Mouse (Mus musculus): ENCODE data around the gene Mad1l1.
"Not testable (repeated sequence)": the region's sequence is repeated elsewhere in the genome, so short reads cannot be mapped to it uniquely, and the experiment has no call there.

Gene Mad1l1

GRCm38 (mm10) chr5:140009083-140009655 lies 312.2 kb downstream of the Mad1l1 start:
- no peak for DNase-seq (ENCODE audit: low spot score in 2 of 2)

- no peak for DNase-seq (ENCODE audit: low spot score in 2 of 2)
Measured at GRCm38 (mm10) chr5:140008523-140008806, 312.9 kb downstream of the Mad1l1 start.

GRCm38 (mm10) chr5:140007656-140008522 lies 313.5 kb downstream of the Mad1l1 start:
- no peak for DNase-seq (ENCODE audit: low spot score in 2 of 2)

GRCm38 (mm10) chr5:140006861-140007260 lies 314.5 kb downstream of the Mad1l1 start:
- DNase-seq (ENCODE audit: low spot score in 2 of 2), result no peak

- DNase-seq (ENCODE audit: low spot score in 2 of 2), result no peak
Measured at GRCm38 (mm10) chr5:140002541-140002940, 318.8 kb downstream of the Mad1l1 start.

- DNase-seq (ENCODE audit: low spot score in 2 of 2), result no peak
Measured at GRCm38 (mm10) chr5:139998916-139999315, 322.4 kb downstream of the Mad1l1 start.

GRCm38 (mm10) chr5:139998321-139998720 lies 323.0 kb downstream of the Mad1l1 start:
- not testable (repeated sequence) for DNase-seq (ENCODE audit: low spot score in 2 of 2)

- DNase-seq (ENCODE audit: low spot score in 2 of 2), result no peak
Measured at GRCm38 (mm10) chr5:139991531-139991930, 329.8 kb downstream of the Mad1l1 start.

- DNase-seq (ENCODE audit: low spot score in 2 of 2), result no peak
Measured at GRCm38 (mm10) chr5:139985073-139985746, 336.1 kb downstream of the Mad1l1 start.

- DNase-seq (ENCODE audit: low spot score in 2 of 2), result no peak
Measured at GRCm38 (mm10) chr5:139981976-139982375, 339.4 kb downstream of the Mad1l1 start.

GRCm38 (mm10) chr5:139979371-139979770 lies 342.0 kb downstream of the Mad1l1 start:
- DNase-seq (ENCODE audit: low spot score in 2 of 2), result no peak

GRCm38 (mm10) chr5:139978525-139979276 lies 342.7 kb downstream of the Mad1l1 start:
- DNase-seq (ENCODE audit: low spot score in 2 of 2), result no peak

- DNase-seq (ENCODE audit: low spot score in 2 of 2), result no peak
Measured at GRCm38 (mm10) chr5:139977476-139977875, 343.9 kb downstream of the Mad1l1 start.

GRCm38 (mm10) chr5:139976584-139976983 lies 344.8 kb downstream of the Mad1l1 start:
- DNase-seq (ENCODE audit: low spot score in 2 of 2), result no peak

- no peak for DNase-seq (ENCODE audit: low spot score in 2 of 2)
Measured at GRCm38 (mm10) chr5:139970186-139970631, 351.1 kb downstream of the Mad1l1 start.

- no peak for DNase-seq (ENCODE audit: low spot score in 2 of 2)
Measured at GRCm38 (mm10) chr5:139969151-139969948, 352.0 kb downstream of the Mad1l1 start.

- no peak for DNase-seq (ENCODE audit: low spot score in 2 of 2)
Measured at GRCm38 (mm10) chr5:139965596-139965995, 355.8 kb downstream of the Mad1l1 start.

GRCm38 (mm10) chr5:139964391-139964790 lies 357.0 kb downstream of the Mad1l1 start:
- DNase-seq (ENCODE audit: low spot score in 2 of 2), result no peak

- DNase-seq (ENCODE audit: low spot score in 2 of 2), result no peak
Measured at GRCm38 (mm10) chr5:139959741-139960140, 361.6 kb downstream of the Mad1l1 start.
